Mouse (Mus musculus) ES-E14 (cell line): ENCODE results near the gene Dclk2. TPM values are rescaled to one million over a fixed set of nuclear protein-coding genes. Genes with fewer than 3 reads are reported as not detected.

Experiments
- DNase-seq: peaks from one replicate; pipeline ENCODE4 v3.0.0-alpha.2; 2013; ENCODE audit warnings: low read depth, low spot score
- H3K27ac ChIP-seq: 2 replicates; pipeline ENCODE4 v1.5.1; 2012; ENCODE audit warnings: low read depth, mild to moderate bottlenecking, low read length, moderate library complexity, mixed read lengths; ENCODE audit not compliant: poor library complexity, insufficient read depth, severe bottlenecking
- H3K36me3 ChIP-seq: 2 replicates; pipeline ENCODE4 v1.6.1; 2012; ENCODE audit warnings: mild to moderate bottlenecking, low read length, moderate library complexity, mixed read lengths; ENCODE audit not compliant: control insufficient read depth, poor library complexity, insufficient read depth, severe bottlenecking
- H3K4me1 ChIP-seq, 2 experiments: fragments of 150-350 bp in 1 of 2; sonication (generic) in 1 of 2; 2 replicates each; pipeline ENCODE4 v1.6.1; 2012; ENCODE audit warnings: low read length in 2 of 2, mild to moderate bottlenecking in 1 of 2, mixed read lengths in 1 of 2; ENCODE audit not compliant: control insufficient read depth in 2 of 2, insufficient read depth in 2 of 2, poor library complexity in 1 of 2
- H3K4me3 ChIP-seq, 2 experiments: fragments of 150-350 bp in 1 of 2; sonication (generic) in 1 of 2; 2 replicates each; pipeline ENCODE4 v1.5.1; 2012; ENCODE audit warnings: low read length in 2 of 2, low read depth in 1 of 2, mild to moderate bottlenecking in 1 of 2, mixed read lengths in 1 of 2; ENCODE audit not compliant: insufficient read depth in 1 of 2, poor library complexity in 1 of 2, severe bottlenecking in 1 of 2
- H3K9ac ChIP-seq: 2 replicates; pipeline ENCODE4 v1.6.1; 2012; ENCODE audit warnings: low read depth, mild to moderate bottlenecking, low read length, mixed read lengths; ENCODE audit not compliant: poor library complexity, insufficient read depth, severe bottlenecking
- H3K9me3 ChIP-seq: fragments of 150-350 bp; sonication (generic); 2 replicates; pipeline ENCODE4 v1.6.1; 2012; ENCODE audit warnings: low read depth, mild to moderate bottlenecking, low read length; ENCODE audit not compliant: control insufficient read depth, insufficient read depth
- CHD2 ChIP-seq: IDR thresholded peaks from 2 replicates; pipeline ENCODE4 v1.6.1; 2014; ENCODE audit warnings: mild to moderate bottlenecking, low read depth, low read length, inconsistent platforms
- HCFC1 ChIP-seq: IDR thresholded peaks from 2 replicates; pipeline ENCODE4 v1.6.1; 2012; ENCODE audit warnings: low read length, inconsistent platforms, borderline replicate concordance; ENCODE audit not compliant: insufficient read depth
- MAFK ChIP-seq: IDR thresholded peaks from 2 replicates; pipeline ENCODE4 v1.6.1; 2014; ENCODE audit warnings: mild to moderate bottlenecking, low read depth, low read length, inconsistent platforms; ENCODE audit not compliant: insufficient read depth
- ZC3H11A ChIP-seq: IDR thresholded peaks from 2 replicates; pipeline ENCODE4 v1.6.1; 2012; ENCODE audit warnings: low read depth, mild to moderate bottlenecking, inconsistent platforms, low read length, borderline replicate concordance
- ZNF384 ChIP-seq: IDR thresholded peaks from 2 replicates; pipeline ENCODE4 v1.6.1; 2012; ENCODE audit warnings: low read depth, low read length, inconsistent platforms
- in situ Hi-C, 2 experiments: fragments of 600-800 bp; cut with MboI; formaldehyde crosslinking; loops; one replicate each; pipeline ENCODE4 v1.15.1; 2025; ENCODE audit warnings: low sequenced_read_pairs in 2 of 2, inconsistent platforms in 1 of 2; ENCODE audit not compliant: unreplicated experiment in 2 of 2
- total RNA-seq: library from RNA; depleted of rRNA; stranded (reverse); fragments of 300-350 nt; gene quantifications from 2 replicates; pipeline ENCODE4 v1.2.3, GENCODE M21; 2012; rRNA removed

Dclk2 gene
- 13.6 and 21.1 TPM in 2 replicates for total RNA-seq

DNA sequence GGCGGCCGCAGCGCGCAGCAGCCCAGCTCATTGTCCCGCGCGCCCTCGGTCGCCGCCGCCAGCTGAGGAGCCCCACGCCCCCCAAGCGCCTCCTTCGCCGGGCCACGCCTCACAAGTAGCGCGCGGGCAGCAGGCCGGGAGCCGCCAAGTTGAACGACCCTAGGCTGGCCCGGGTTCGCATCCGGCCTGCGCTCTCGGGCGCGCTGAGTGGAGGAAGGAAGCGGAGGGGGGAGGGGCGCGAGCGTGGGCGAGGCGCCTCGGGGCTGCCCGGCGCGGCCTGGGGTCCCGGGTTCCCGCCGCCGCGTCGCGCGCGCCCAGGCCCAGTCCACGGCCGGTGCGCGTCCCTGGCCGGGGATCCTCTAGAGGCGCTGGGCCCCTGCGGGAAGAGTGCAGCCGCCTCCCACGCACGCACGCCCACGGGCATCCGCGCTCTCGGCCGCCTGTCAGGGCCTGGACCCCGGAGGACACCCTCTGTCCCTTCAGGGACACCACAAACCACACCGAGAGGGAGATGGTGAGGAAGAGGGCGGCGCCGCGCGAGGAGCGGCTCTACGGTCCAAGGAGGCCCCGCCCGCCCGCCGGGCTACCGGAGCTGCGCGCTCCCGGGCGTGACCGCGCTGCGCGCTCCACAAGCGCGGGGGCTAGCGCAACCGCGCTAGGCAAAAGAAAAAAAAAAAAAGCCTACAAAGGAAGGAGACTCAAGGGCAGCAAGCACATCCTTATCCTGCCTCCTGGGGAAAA lies at the start of gene Dclk2:
Dclk2 (minus strand) TSS at position 510 of the 741 bp plus-strand sequence.
- DNase-seq = no peak
- no peak for TF ChIP-seq CHD2
- no peak for TF ChIP-seq ZC3H11A
- TF ChIP-seq ZNF384 = peak; percentile 98
- 0 out of 2 replicates have a peak, but pooled peaks have one; percentile 24 for TF ChIP-seq HCFC1
- no peaks in the 10 kb centered on the region for H3K36me3 ChIP-seq
- H3K9me3 ChIP-seq = no peaks in the 10 kb centered on the region
- H3K27ac ChIP-seq = 0 out of 2 replicates have a peak within 1 kb of the TSS, but pooled peaks have one; percentile 4
- H3K4me3 ChIP-seq = peak within 1 kb of the TSS; percentile 89 to 94
- in situ Hi-C loops = no loop called here
- peaks cover 3 to 8% of the 10 kb centered on the region in 2 experiments; a peak in 2 of 4 replicates for H3K4me1 ChIP-seq
- H3K9ac ChIP-seq = peak within 1 kb of the TSS; percentile 80

GRCm38 (mm10) chr3:86962665-86963435 lies 42.2 kb upstream of the Dclk2 start:
- no peak for TF ChIP-seq ZC3H11A

DNA sequence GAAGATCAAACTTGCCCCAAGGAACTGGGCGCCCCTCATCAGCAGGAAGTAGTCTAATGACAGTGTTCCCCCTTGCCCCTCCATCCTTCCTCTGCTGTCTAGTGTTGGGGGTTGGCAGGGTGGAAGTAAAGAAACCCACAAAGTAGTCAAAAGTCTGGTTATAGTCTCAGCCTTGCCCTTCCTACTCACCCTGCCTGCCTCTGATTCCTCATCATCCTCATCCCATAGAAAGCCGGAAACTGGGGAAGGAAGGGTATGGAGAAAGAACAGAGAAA lies 40.7 kb upstream of the Dclk2 start:
- TF ChIP-seq ZC3H11A (no peak), ZNF384 (no peak)
- in situ Hi-C loops = no loop called here
- Histone ChIP-seq H3K4me1 (peaks cover 0 to 5% of the 10 kb centered on the region in 2 experiments; a peak in 1 of 4 replicates), H3K9me3 (no peaks in the 10 kb centered on the region), H3K9ac (no peak overlapping the region), H3K36me3 (no peaks in the 10 kb centered on the region), H3K27ac (no peak overlapping the region), H3K4me3 (no peak overlapping the region)
- DNase-seq = no peak

More at GRCm38 (mm10) chr3:86962665-86963435, 42.2 kb upstream of the Dclk2 start:
- Histone ChIP-seq H3K36me3 (no peaks in the 10 kb centered on the region), H3K4me3 (no peak overlapping the region), H3K9ac (no peak overlapping the region), H3K27ac (no peak overlapping the region), H3K9me3 (no peaks in the 10 kb centered on the region), H3K4me1 (peaks cover 0 to 5% of the 10 kb centered on the region in 2 experiments; a peak in 1 of 4 replicates)
- in situ Hi-C loops = no loop called here
- DNase-seq = no peak

DNA sequence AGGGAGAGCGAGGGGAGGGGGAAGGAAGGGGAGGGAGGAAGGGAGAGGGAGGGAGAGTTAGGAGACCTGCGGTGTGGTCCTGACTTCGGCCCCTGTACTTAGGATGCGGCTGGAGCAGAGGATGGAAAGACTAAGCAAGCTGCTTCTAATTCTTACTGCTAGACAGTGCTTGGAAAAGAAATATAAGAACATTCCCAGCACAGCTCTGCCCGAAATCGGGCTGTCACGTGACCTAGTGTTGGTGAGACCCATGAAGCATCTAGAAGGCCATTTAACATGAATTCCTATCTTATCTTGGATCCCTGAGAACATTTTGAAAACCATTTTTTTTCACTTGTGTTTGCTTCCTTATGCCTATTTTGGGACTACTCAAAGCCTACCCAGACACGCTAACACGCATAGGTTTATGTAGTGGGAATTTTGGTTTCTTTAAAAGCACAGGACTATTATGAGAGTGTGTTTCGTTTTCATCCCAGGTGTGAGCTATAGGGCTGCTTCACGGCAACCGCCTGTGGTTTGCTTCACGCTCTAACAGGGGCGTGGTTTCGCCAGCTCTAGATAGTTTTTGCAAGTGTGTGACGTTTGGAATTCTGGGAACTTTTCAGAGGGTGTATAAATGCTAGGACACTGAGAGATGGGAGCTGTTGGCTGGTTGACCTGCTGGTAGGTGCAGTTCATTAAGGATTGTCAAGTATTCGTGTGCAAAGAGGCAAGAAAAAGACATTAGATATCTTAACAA lies 40.2 kb upstream of the Dclk2 start:
- in situ Hi-C loops = no loop called here
- no peaks in the 10 kb centered on the region for H3K36me3 ChIP-seq
- H3K9ac ChIP-seq = no peak overlapping the region
- peaks cover 0 to 5% of the 10 kb centered on the region in 2 experiments; a peak in 1 of 4 replicates for H3K4me1 ChIP-seq
- H3K4me3 ChIP-seq = no peak overlapping the region
- no peaks in the 10 kb centered on the region for H3K9me3 ChIP-seq
- DNase-seq = no peak
- TF ChIP-seq CHD2 (no peak), MAFK (no peak), ZNF384 (no peak), HCFC1 (no peak), ZC3H11A (no peak)
- no peak overlapping the region for H3K27ac ChIP-seq
